Mouse (Mus musculus): ENCODE results near the gene Crtc2. TPM values are rescaled to one million over a fixed set of nuclear protein-coding genes. Genes with fewer than 3 reads are reported as not detected.
A peak's percentile ranks its signal among the peaks of the same experiment; 100 is the strongest.

The Crtc2 gene
- polyA plus RNA-seq (2014; fragmentation: Nextera tagmentation; extraction: Ambion mirVana) = 9.8 and 10.6 TPM in 2 replicates

DNA sequence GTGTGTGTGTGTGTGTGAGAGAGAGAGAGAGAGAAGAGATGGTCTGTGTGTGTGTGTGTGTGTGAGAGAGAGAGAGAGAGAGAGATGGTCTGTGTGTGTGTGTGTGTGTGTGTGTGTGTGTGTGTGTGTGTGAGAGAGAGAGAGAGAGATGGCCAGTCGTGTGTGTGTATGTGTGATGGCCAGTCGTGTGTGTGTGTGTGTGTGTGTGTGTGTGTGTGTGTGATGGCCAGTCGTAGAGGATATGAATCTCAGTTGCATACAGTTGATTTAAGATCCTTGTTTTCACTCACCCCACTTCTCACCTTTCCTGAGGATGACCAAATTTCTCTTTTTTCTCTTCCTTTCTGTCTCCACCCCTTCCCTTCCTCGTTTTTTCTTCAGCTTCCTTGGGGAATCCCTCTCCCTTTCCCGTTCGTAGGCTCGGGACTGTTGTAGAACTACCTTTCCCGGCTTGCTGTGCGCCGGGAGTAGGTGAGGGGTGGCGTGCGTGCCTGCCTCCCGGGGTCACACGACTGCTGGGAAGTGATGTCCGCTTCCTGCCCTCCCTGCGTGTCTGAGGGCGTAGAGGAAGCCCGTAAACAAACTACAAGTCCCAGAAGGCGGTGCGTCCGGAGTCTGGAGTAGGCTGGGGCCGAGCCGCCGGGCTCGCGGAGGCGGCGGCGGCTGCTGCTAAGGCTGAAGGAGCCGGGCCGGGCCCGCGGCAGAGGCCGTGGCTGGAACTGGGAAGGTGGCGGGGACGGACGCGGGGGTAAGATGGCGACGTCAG is at the start of gene Crtc2:
Gene Crtc2, plus strand, starts transcription at position 511 of the 766 bp plus-strand sequence.
- ATAC-seq (ENCODE audit: low FRiP score) (peak; percentile 97), DNase-seq (ENCODE audit: low spot score) (peak; percentile 94)
- Histone ChIP-seq H3K4me2 (replicated peaks; ENCODE audit: low read depth, low read length) (peak within 1 kb of the TSS; percentile 71), H3K9ac (ENCODE audit: low read depth, low read length) (peak within 1 kb of the TSS; percentile 71), H3K27ac (ENCODE audit: low read depth, low read length) (peak within 1 kb of the TSS; percentile 75), H3K27me3 (ENCODE audit: control insufficient read depth, insufficient read depth, low read length) (no peaks in the 10 kb centered on the region), H3K4me3 (ENCODE audit: low read depth, low read length) (peak within 1 kb of the TSS; percentile 61), H3K4me1 (replicated peaks; ENCODE audit: control insufficient read depth, insufficient read depth, low read length) (peaks cover 5% of the 10 kb centered on the region), H3K9me3 (ENCODE audit: control insufficient read depth, low read length) (no peaks in the 10 kb centered on the region), H3K36me3 (ENCODE audit: control insufficient read depth, insufficient read depth, low read length) (no peaks in the 10 kb centered on the region)
- WGBS = 2% methylated on average over 39 of the region's 40 CpGs

DNA sequence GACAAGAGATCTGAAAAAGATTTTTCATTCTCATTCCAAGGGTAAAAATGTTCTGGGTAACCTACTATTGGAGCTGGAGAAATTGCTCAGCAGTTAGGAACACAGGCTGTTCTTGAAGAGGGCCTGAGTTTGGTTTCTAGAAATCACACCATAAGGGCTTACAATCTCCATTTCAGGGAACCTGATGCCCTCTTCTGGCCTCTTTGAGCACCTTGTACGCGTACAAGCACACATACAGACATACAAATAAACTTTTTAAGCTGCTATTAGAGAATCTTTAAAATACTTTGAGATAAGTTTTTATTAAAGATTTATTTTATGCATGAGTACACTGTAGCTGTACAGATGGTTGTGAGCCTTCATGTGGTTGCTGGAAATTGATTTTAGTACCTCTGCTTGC is 49.4 kb upstream of the Crtc2 start:
- ATAC-seq (ENCODE audit: low FRiP score) (no peak), DNase-seq (ENCODE audit: low spot score) (no peak)
- Histone ChIP-seq H3K4me2 (replicated peaks; ENCODE audit: low read depth, low read length) (no peak overlapping the region), H3K36me3 (ENCODE audit: control insufficient read depth, insufficient read depth, low read length) (peaks cover 3% of the 10 kb centered on the region; the same call in 1 of the 2 replicates), H3K9ac (ENCODE audit: low read depth, low read length) (no peak overlapping the region), H3K27me3 (ENCODE audit: control insufficient read depth, insufficient read depth, low read length) (no peaks in the 10 kb centered on the region), H3K4me3 (ENCODE audit: low read depth, low read length) (no peak overlapping the region), H3K4me1 (replicated peaks; ENCODE audit: control insufficient read depth, insufficient read depth, low read length) (no peaks in the 10 kb centered on the region), H3K27ac (ENCODE audit: low read depth, low read length) (no peak overlapping the region), H3K9me3 (ENCODE audit: control insufficient read depth, low read length) (no peaks in the 10 kb centered on the region)
- WGBS = 95% methylated on average over 2 of the region's 2 CpGs

DNA sequence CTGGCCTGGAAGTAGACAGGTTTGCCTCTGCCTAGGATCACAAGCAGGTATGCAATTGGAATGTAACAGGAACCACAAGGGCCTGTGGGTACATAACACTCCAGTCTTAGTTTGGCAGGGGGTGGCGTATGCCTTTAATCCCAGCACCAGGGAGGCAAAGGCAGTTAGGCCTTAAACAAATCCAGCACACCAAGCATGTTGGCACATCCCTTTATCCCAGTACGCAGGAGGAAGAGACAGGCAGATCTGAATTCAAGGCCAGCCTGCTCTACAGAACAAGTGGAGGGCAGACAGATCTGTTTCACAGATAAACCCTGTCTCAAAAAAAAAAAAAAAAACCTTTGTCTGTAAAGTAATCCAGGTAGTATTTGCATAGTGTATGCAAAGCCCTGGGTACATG is 45.3 kb upstream of the Crtc2 start:
- no peak for ATAC-seq (ENCODE audit: low FRiP score)
- Histone ChIP-seq H3K27me3 (ENCODE audit: control insufficient read depth, insufficient read depth, low read length) (no peaks in the 10 kb centered on the region), H3K4me3 (ENCODE audit: low read depth, low read length) (no peak overlapping the region), H3K27ac (ENCODE audit: low read depth, low read length) (no peak overlapping the region), H3K4me2 (replicated peaks; ENCODE audit: low read depth, low read length) (no peak overlapping the region), H3K9ac (ENCODE audit: low read depth, low read length) (no peak overlapping the region), H3K36me3 (ENCODE audit: control insufficient read depth, insufficient read depth, low read length) (peaks cover 14% of the 10 kb centered on the region), H3K4me1 (replicated peaks; ENCODE audit: control insufficient read depth, insufficient read depth, low read length) (peaks cover 9% of the 10 kb centered on the region), H3K9me3 (ENCODE audit: control insufficient read depth, low read length) (no peaks in the 10 kb centered on the region)
- 89% methylated on average over 2 of the region's 2 CpGs for WGBS
- no peak for DNase-seq (ENCODE audit: low spot score)

DNA sequence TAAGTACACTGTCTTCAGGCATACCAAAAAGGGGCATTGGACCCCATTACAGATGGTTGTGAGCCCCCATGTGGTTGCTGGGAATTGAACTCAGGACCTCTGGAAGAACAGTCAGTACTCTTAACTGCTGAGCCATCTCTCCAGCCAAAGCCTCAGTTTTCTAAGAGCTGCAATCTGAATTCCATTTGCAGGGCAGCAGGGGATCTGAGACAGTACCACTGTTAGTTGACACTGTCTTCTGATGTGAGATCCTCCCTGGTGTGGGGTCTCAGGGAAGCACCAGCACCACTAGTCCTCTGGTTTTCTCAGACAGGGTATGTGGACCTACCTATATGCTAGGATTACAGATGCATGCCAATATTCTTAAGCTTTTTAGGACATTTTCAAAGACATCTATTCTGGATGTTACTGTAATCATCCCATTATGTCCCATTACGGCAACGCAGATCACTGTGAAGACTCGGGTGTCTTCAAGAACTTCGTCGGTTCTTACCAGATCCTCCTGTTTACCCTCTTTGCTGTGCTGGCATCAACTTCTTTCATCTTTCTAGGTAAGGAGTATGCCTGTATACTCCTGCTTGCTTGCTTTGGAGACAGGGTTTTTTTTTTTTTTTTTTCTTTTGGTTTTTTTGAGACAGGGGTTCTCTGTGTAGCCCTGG is 43.9 kb upstream of the Crtc2 start:
- no peaks in the 10 kb centered on the region for H3K9me3 ChIP-seq (ENCODE audit: control insufficient read depth, low read length)
- no peak overlapping the region for H3K4me2 ChIP-seq (replicated peaks; ENCODE audit: low read depth, low read length)
- ATAC-seq (ENCODE audit: low FRiP score) (no peak), DNase-seq (ENCODE audit: low spot score) (no peak)
- peaks cover 9% of the 10 kb centered on the region for H3K4me1 ChIP-seq (replicated peaks; ENCODE audit: control insufficient read depth, insufficient read depth, low read length)
- no peak overlapping the region for H3K27ac ChIP-seq (ENCODE audit: low read depth, low read length)
- H3K9ac ChIP-seq (ENCODE audit: low read depth, low read length) = no peak overlapping the region
- H3K36me3 ChIP-seq (ENCODE audit: control insufficient read depth, insufficient read depth, low read length) = peaks cover 14% of the 10 kb centered on the region
- H3K27me3 ChIP-seq (ENCODE audit: control insufficient read depth, insufficient read depth, low read length) = no peaks in the 10 kb centered on the region
- 88% methylated on average over 5 of the region's 5 CpGs for WGBS
- H3K4me3 ChIP-seq (ENCODE audit: low read depth, low read length) = no peak overlapping the region

DNA sequence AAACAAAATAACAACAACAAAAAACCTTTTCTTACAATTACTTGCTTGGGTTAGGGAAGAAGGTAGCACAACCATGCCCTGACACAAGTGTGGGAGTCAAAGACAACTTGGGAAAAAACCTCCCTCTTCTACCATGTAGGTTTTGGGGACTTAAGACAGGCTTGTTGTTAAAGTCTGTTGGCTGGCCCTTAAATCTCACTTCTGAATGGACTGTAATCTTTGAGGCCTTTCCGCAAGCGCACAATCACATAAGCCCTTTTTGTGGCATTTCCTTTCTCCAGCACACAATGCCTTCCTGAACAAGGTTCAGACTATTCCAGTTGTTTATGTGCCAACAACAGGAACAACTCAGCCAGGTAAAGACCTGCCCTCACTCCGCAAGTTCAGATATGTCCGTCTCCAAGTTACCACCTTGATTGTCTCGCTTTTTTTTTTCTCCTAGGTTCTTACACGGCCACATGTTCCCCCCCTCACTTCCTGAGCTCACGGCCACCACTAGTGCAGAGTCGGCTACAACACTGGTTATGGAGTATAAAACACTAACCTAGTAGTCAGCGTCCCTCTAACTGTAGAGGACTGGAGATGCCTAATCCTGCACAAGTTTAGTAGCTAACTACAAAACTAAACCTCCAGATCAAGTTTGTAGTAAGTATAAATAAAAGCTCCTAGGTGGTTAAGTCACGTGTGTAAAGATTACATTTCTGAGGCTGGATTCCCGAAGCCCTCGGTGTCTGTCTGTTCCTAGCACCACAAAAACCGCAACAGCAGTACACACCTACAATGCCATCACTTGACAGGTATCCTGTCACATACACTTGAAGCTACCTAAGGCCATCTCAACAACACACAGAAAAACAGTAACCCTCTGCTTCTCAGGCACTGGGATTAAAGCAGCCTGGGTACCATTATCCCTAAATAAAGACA is 42.2 kb upstream of the Crtc2 start:
- Histone ChIP-seq H3K4me1 (replicated peaks; ENCODE audit: control insufficient read depth, insufficient read depth, low read length) (peaks cover 9% of the 10 kb centered on the region), H3K27ac (ENCODE audit: low read depth, low read length) (no peak overlapping the region), H3K4me2 (replicated peaks; ENCODE audit: low read depth, low read length) (peak overlapping the region; percentile 70), H3K9me3 (ENCODE audit: control insufficient read depth, low read length) (no peaks in the 10 kb centered on the region), H3K36me3 (ENCODE audit: control insufficient read depth, insufficient read depth, low read length) (peaks cover 14% of the 10 kb centered on the region), H3K4me3 (ENCODE audit: low read depth, low read length) (peak overlapping the region; percentile 77; the same call in 1 of the 2 replicates), H3K9ac (ENCODE audit: low read depth, low read length) (no peak overlapping the region), H3K27me3 (ENCODE audit: control insufficient read depth, insufficient read depth, low read length) (no peaks in the 10 kb centered on the region)
- DNase-seq (ENCODE audit: low spot score) (no peak), ATAC-seq (ENCODE audit: low FRiP score) (no peak)
- 85% methylated on average over 13 of the region's 13 CpGs for WGBS

DNA sequence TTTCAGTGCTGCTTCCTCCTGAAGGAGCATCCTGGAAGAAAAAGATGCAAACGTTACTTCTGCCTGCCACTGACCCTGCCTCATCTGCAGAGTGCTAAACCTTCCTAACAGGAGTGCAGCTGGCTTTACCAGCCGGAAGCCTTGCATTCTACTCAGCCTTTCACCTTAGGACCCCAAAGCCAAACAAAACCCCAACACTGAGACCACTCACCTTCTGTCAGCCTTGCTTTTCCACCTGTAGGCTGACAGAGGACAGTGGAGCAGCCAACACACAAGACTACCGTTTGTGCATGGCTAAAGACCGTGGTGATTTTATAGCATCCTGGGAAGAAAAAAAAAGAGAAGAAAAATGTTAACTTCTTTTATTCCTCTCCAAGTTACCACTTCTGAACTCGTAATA is 41.2 kb upstream of the Crtc2 start:
- Histone ChIP-seq H3K9me3 (ENCODE audit: control insufficient read depth, low read length) (no peaks in the 10 kb centered on the region), H3K27ac (ENCODE audit: low read depth, low read length) (no peak overlapping the region), H3K9ac (ENCODE audit: low read depth, low read length) (peak overlapping the region; percentile 44), H3K27me3 (ENCODE audit: control insufficient read depth, insufficient read depth, low read length) (no peaks in the 10 kb centered on the region), H3K4me2 (replicated peaks; ENCODE audit: low read depth, low read length) (peak overlapping the region; percentile 70), H3K36me3 (ENCODE audit: control insufficient read depth, insufficient read depth, low read length) (peaks cover 14% of the 10 kb centered on the region), H3K4me3 (ENCODE audit: low read depth, low read length) (peak overlapping the region; percentile 77), H3K4me1 (replicated peaks; ENCODE audit: control insufficient read depth, insufficient read depth, low read length) (peaks cover 9% of the 10 kb centered on the region)
- ATAC-seq (ENCODE audit: low FRiP score) (no peak), DNase-seq (ENCODE audit: low spot score) (no peak)
- WGBS = 13% methylated on average over 5 of the region's 5 CpGs

DNA sequence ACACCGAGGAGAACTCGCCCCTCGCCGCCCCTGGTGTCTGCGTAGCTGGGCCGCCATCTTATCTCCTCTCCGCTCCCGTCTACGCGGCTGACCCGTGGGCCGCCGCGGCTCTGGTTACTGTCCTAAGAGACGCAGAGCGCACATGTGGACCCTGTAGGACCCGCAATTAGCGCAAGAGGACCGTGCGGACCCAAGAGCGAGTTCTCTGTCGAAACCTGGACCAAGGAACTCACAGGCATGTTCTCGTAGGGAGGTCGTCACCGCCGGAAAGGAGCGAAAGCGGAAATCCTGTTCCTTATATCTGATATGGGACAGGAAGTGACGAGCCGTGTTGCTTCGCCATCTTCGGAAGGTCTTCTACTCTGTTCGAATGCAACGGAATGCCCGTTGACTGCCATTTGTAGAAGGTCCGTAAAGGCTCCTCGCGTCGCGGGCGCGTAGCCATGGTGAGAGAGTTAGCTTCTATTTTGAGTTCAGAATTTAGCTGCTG is 40.5 kb upstream of the Crtc2 start, which contains the start of the genes Rps27 and Rab13:
Gene Rps27, minus strand, starts transcription at position 275 of the 490 bp plus-strand sequence.
Gene Rab13, plus strand, starts transcription at position 319 of the 490 bp plus-strand sequence.
- Histone ChIP-seq H3K27me3 (ENCODE audit: control insufficient read depth, insufficient read depth, low read length) (no peaks in the 10 kb centered on the region), H3K36me3 (ENCODE audit: control insufficient read depth, insufficient read depth, low read length) (peaks cover 13% of the 10 kb centered on the region), H3K27ac (ENCODE audit: low read depth, low read length) (peak within 1 kb of the TSS; percentile 51; the same call in 1 of the 2 replicates), H3K4me3 (ENCODE audit: low read depth, low read length) (peak within 1 kb of the TSS; percentile 77), H3K4me1 (replicated peaks; ENCODE audit: control insufficient read depth, insufficient read depth, low read length) (peaks cover 9% of the 10 kb centered on the region), H3K4me2 (replicated peaks; ENCODE audit: low read depth, low read length) (peak within 1 kb of the TSS; percentile 70), H3K9ac (ENCODE audit: low read depth, low read length) (peak within 1 kb of the TSS; percentile 83), H3K9me3 (ENCODE audit: control insufficient read depth, low read length) (no peaks in the 10 kb centered on the region)
- peak; percentile 94 for ATAC-seq (ENCODE audit: low FRiP score)
- peak; percentile 91 for DNase-seq (ENCODE audit: low spot score)
- WGBS = 0% methylated on average over 42 of the region's 42 CpGs

Data from hindbrain, embryonic 11.5 days (tissue).